27 mouse cellular contexts compared by ENCODE assay signal in genomic region chr5:22928746-22929145, GRCm38 (mm10).
DNase-seq lines count a peak whose midpoint lies in the region; ATAC-seq and TF ChIP-seq lines count a peak whose summit lies in the region.
"Had no signal": no experiment of that assay in that cellular context is flagged by ENCODE, and none has a peak within 500 bp of the region (broad histone marks: within the 10 kb centered on the region; RNA-seq: fewer than 3 reads in every experiment).

No protein-coding gene starts in this region.

- no peak overlapping the region for H3K4me3 ChIP-seq in kidney, adult 2 months (ENCODE audit: insufficient read depth, low read depth, low read length)
- no peak overlapping the region for H3K4me3 ChIP-seq in heart, embryonic 12.5 days
- H3K4me3 ChIP-seq: embryonic facial prominence, embryonic 12.5 days; erythroblast, embryonic 14.5 days; forebrain, embryonic 12.5 days; heart, embryonic 13.5 days; hindbrain, embryonic 13.5 days; limb, embryonic 12.5 days; stomach, embryonic 15.5 days had no signal

- H3K4me2 ChIP-seq in heart, embryonic 12.5 days = no peak overlapping the region
- H3K4me2 ChIP-seq: embryonic facial prominence, embryonic 12.5 days; forebrain, embryonic 12.5 days; heart, embryonic 13.5 days; hindbrain, embryonic 13.5 days; limb, embryonic 12.5 days; liver, embryonic 11.5 days; midbrain, embryonic 11.5 days; stomach, embryonic 15.5 days had no signal

- TF ChIP-seq POLR2A in kidney, adult 2 months (IDR thresholded peaks at IDR 0.05; ENCODE audit: low read depth, low read length) = no peak

- H3K27ac ChIP-seq in kidney, adult 2 months (ENCODE audit: insufficient read depth, low read depth, low read length) = no peak overlapping the region
- H3K27ac ChIP-seq in heart, embryonic 12.5 days (ENCODE audit: poor library complexity, severe bottlenecking) = no peak overlapping the region
- H3K27ac ChIP-seq: embryonic facial prominence, embryonic 12.5 days; forebrain, embryonic 12.5 days; heart, embryonic 13.5 days; hindbrain, embryonic 13.5 days; limb, embryonic 12.5 days; macrophage; stomach, embryonic 15.5 days had no signal

- 16% methylated on average over 2 of the region's 2 CpGs for WGBS in kidney, adult 2 months
- WGBS in heart, embryonic 12.5 days = 46% methylated on average over 2 of the region's 2 CpGs

- H3K9me3 ChIP-seq in heart, embryonic 12.5 days (replicated peaks) = no peaks in the 10 kb centered on the region
- H3K9me3 ChIP-seq: embryonic facial prominence, embryonic 12.5 days; forebrain, embryonic 12.5 days; heart, embryonic 13.5 days; hindbrain, embryonic 13.5 days; limb, embryonic 12.5 days; stomach, embryonic 15.5 days had no signal

- no peak for TF ChIP-seq CTCF in kidney, adult 2 months (conservative IDR thresholded peaks at IDR 0.05; ENCODE audit: insufficient read depth, insufficient read length, low read depth, low read length)

- H3K4me1 ChIP-seq in kidney, adult 2 months (ENCODE audit: control insufficient read depth, insufficient read depth, low read length) = no peaks in the 10 kb centered on the region
- H3K4me1 ChIP-seq in heart, embryonic 12.5 days (replicated peaks) = no peaks in the 10 kb centered on the region
- H3K4me1 ChIP-seq: embryonic facial prominence, embryonic 12.5 days; forebrain, embryonic 12.5 days; heart, embryonic 13.5 days; hindbrain, embryonic 13.5 days; limb, embryonic 12.5 days; stomach, embryonic 15.5 days had no signal

- no peak overlapping the region for H3K9ac ChIP-seq in heart, embryonic 12.5 days
- H3K9ac ChIP-seq: embryonic facial prominence, embryonic 12.5 days; forebrain, embryonic 12.5 days; heart, embryonic 13.5 days; hindbrain, embryonic 13.5 days; limb, embryonic 12.5 days; liver, postnatal 0 days; stomach, embryonic 15.5 days had no signal

- peak; percentile 18 for DNase-seq in embryo, embryonic 10.5 days (ENCODE audit: low spot score)
- DNase-seq in embryo, embryonic 10 days (ENCODE audit: low spot score) = no peak
- peak; percentile 12 for DNase-seq in kidney, adult 2 months
- DNase-seq in kidney, postnatal 14 days = no peak
- peak; percentile 10 to 28 for DNase-seq in layer of hippocampus, postnatal 14 days (ENCODE audit: low spot score in 2 of 2)
- no peak for DNase-seq in layer of hippocampus, postnatal 36 days
- peak; percentile 12 for DNase-seq in telencephalon, adult 2 months (ENCODE audit: low read depth, low spot score)
- DNase-seq: adrenal gland, adult 8-10 months; cerebellum, adult 2 months; cerebellum, postnatal 25 days; liver, postnatal 0 days; thymus, adult 18-20 months; thymus, postnatal 36 days had no signal

- no peaks in the 10 kb centered on the region for H3K36me3 ChIP-seq in kidney, adult 2 months (ENCODE audit: control insufficient read depth, insufficient read depth, low read length)
- no peaks in the 10 kb centered on the region for H3K36me3 ChIP-seq in heart, embryonic 12.5 days
- H3K36me3 ChIP-seq: embryonic facial prominence, embryonic 12.5 days; forebrain, embryonic 12.5 days; heart, embryonic 13.5 days; hindbrain, embryonic 13.5 days; limb, embryonic 12.5 days; stomach, embryonic 15.5 days had no signal

- no peaks in the 10 kb centered on the region; the same call in 1 of the 2 replicates for H3K27me3 ChIP-seq in kidney, adult 2 months (replicated peaks; ENCODE audit: control insufficient read depth, insufficient read depth, low read length)
- no peaks in the 10 kb centered on the region for H3K27me3 ChIP-seq in heart, embryonic 12.5 days (replicated peaks)
- H3K27me3 ChIP-seq: embryonic facial prominence, embryonic 12.5 days; forebrain, embryonic 12.5 days; heart, embryonic 13.5 days; hindbrain, embryonic 13.5 days; limb, embryonic 12.5 days; stomach, embryonic 15.5 days had no signal

- ATAC-seq in heart, embryonic 12.5 days (ENCODE audit: insufficient number of reproducible peaks, low FRiP score) = no peak
- ATAC-seq: activated CD4-positive, CD25-positive, alpha-beta regulatory T cell, adult 4 months; inflammation-experienced regulatory T-cells, adult 6 months; liver, postnatal 0 days; lung, postnatal 0 days had no signal

Comparison
In these comparisons a context has a peak if more than half of its experiments do, and no peak if none do; other contexts are left out.
1. DNase-seq: peak in embryo, embryonic 10.5 days (single experiment), kidney, adult 2 months (single experiment), layer of hippocampus, postnatal 14 days (2 of 2) and telencephalon, adult 2 months (single experiment); none in embryo, embryonic 10 days (single experiment), kidney, postnatal 14 days (single experiment) and layer of hippocampus, postnatal 36 days (0 of 2).